Mouse (Mus musculus) liver, embryonic 11.5 days (tissue): ENCODE measurements around the gene Atp2b2. TPM values are rescaled to one million over a fixed set of nuclear protein-coding genes. Genes with fewer than 3 reads are reported as not detected.

Experiments used
- ATAC-seq: fragments of 200-750 bp; cut with Nextera tagmentation; replicated peaks from 2 replicates; pipeline ENCODE4 v1.8.0; 2017; ENCODE audit warnings: moderate number of reproducible peaks, mild to moderate bottlenecking, moderate TSS enrichment, moderate library complexity; ENCODE audit not compliant: low FRiP score
- DNase-seq: peaks from one replicate; pipeline ENCODE4 v3.0.0-alpha.2; 2017; ENCODE audit warnings: low spot score
- H3K27ac ChIP-seq: fragments of 300-500 bp; sonication (generic); 2 replicates; pipeline ENCODE4 v1.5.1; 2014; ENCODE audit warnings: mild to moderate bottlenecking, low read depth, low read length, control low read depth
- H3K27me3 ChIP-seq: fragments of 300-500 bp; sonication (generic); replicated peaks from 2 replicates; pipeline ENCODE4 v1.6.1; 2014; ENCODE audit warnings: low read length, mixed read lengths; ENCODE audit not compliant: control insufficient read depth, insufficient read depth
- H3K36me3 ChIP-seq: fragments of 300-500 bp; sonication (generic); 2 replicates; pipeline ENCODE4 v1.6.1; 2014; ENCODE audit warnings: mild to moderate bottlenecking, low read length, moderate library complexity, mixed read lengths; ENCODE audit not compliant: control insufficient read depth, insufficient read depth
- H3K4me1 ChIP-seq: fragments of 300-500 bp; sonication (generic); replicated peaks from 2 replicates; pipeline ENCODE4 v1.6.1; 2014; ENCODE audit warnings: low read length, mixed read lengths; ENCODE audit not compliant: control insufficient read depth, insufficient read depth
- H3K4me2 ChIP-seq: fragments of 300-500 bp; sonication (generic); 2 replicates; pipeline ENCODE4 v1.6.1; 2014; ENCODE audit warnings: mild to moderate bottlenecking, control low read depth, moderate library complexity
- H3K4me3 ChIP-seq: fragments of 300-500 bp; sonication (generic); 2 replicates; pipeline ENCODE4 v1.5.1; 2014; ENCODE audit warnings: low read depth, low read length, control low read depth
- H3K9ac ChIP-seq: fragments of 300-500 bp; sonication (generic); 2 replicates; pipeline ENCODE4 v1.6.1; 2014; ENCODE audit warnings: low read depth, low read length, control low read depth
- H3K9me3 ChIP-seq: fragments of 300-500 bp; sonication (generic); 2 replicates; pipeline ENCODE4 v1.6.1; 2016; ENCODE audit warnings: low read length, inconsistent platforms, mixed read lengths; ENCODE audit not compliant: control insufficient read depth
- WGBS: fragments of 180-500 bp; shearing (Covaris S2); extraction: QIAGEN DNeasy Blood & Tissue Kit; methylation state at CpG from one replicate; pipeline ENCODE4 v1.1.7; 2014; 5-methylcytosine and 5-hydroxymethylcytosine counted together
- polyA plus RNA-seq: library from polyadenylated mRNA; unstranded; fragments of >200 nt; fragmentation: Nextera tagmentation; extraction: Ambion mirVana; gene quantifications from 2 replicates; pipeline ENCODE4 v1.2.1, GENCODE M21; 2014

Atp2b2 gene
- polyA plus RNA-seq, 1 experiment from 2014 or later, result 0.62 TPM

DNA sequence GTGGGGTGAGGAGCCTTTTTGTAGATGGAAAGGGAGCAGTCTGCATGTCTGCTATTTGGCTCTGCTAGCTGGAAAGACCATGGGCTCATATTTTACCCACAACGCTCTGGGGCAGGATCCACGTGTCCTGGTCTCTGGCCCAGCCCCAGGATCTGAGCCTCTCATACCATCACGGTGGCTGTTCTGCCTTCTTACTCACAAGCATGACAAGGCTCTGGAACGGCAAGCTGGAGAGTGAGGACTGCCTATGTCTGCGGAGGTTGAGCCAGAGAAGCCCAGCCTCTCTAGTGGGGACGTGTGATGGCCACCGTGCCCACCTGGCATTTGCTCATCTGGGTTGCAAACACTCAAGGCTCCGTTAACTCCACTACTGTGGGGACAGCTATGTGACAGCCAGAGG lies 63.7 kb downstream of the Atp2b2 start:
- DNase-seq (no peak), ATAC-seq (no peak)
- no peaks in the 10 kb centered on the region for H3K27me3 ChIP-seq
- H3K9ac ChIP-seq, result no peak overlapping the region
- no peaks in the 10 kb centered on the region for H3K9me3 ChIP-seq
- no peak overlapping the region for H3K4me2 ChIP-seq
- no peaks in the 10 kb centered on the region for H3K4me1 ChIP-seq
- WGBS, result 79% methylated on average over 8 of the region's 8 CpGs
- no peak overlapping the region for H3K27ac ChIP-seq
- no peak overlapping the region for H3K4me3 ChIP-seq
- H3K36me3 ChIP-seq, result no peaks in the 10 kb centered on the region

DNA sequence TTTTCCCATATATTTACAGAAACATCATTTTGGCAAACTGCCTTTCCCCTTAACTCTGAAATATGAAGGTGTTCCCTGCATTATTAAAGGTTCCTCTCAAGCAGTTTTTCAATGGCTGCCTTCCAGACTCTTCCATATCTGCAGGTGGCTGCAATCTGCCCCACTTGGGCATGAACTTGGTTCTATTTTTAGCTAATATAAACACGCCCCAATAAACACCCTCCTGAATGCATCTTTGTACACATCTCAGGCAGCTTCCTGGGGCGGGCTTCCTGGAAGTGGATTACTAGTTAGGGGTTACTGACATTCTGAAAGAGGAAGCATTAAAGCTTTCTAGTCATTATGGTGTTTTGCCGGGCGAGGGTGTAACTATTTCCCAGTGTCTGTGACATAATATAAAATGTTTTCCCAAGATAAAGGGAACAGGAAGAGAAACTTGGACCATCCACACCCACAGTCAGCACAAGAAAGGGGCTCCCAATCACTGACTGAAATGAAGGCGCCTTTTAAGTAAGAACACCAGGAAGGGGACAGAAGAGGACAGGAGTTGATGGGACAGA lies 64.2 kb downstream of the Atp2b2 start:
- WGBS, result 61% methylated on average over 5 of the region's 5 CpGs

DNA sequence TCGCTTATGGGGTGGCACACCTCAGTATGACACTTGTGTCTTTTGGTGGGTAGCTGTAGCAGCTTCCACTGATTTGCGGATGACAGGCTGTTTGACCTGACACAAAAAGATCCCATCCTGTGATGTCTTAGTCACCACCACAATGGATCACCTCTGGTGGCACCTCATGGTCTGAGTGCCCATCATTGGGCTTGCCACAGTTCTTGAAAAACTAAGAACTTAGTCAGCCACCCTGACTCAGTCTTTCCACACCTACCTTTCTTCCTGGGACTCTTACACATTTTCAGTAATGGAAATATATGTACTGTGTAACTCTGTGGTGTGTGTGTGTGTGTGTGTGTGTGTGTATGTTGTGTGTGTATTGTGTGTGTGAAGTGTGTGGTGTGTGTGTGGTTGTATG lies 71.5 kb downstream of the Atp2b2 start:
- 76% methylated on average over 2 of the region's 2 CpGs for WGBS
- Histone ChIP-seq H3K9me3 (no peaks in the 10 kb centered on the region), H3K9ac (no peak overlapping the region), H3K4me3 (no peak overlapping the region), H3K36me3 (no peaks in the 10 kb centered on the region), H3K27ac (no peak overlapping the region), H3K4me1 (no peaks in the 10 kb centered on the region), H3K4me2 (no peak overlapping the region), H3K27me3 (no peaks in the 10 kb centered on the region)
- no peak for ATAC-seq
- DNase-seq, result no peak

More for the DNA sequence above, 64.2 kb downstream of the Atp2b2 start:
- DNase-seq (no peak), ATAC-seq (no peak)
- no peaks in the 10 kb centered on the region for H3K27me3 ChIP-seq
- H3K9ac ChIP-seq, result no peak overlapping the region
- H3K9me3 ChIP-seq, result no peaks in the 10 kb centered on the region
- H3K36me3 ChIP-seq, result no peaks in the 10 kb centered on the region
- no peak overlapping the region for H3K27ac ChIP-seq
- no peak overlapping the region for H3K4me3 ChIP-seq
- H3K4me2 ChIP-seq, result no peak overlapping the region
- no peaks in the 10 kb centered on the region for H3K4me1 ChIP-seq

DNA sequence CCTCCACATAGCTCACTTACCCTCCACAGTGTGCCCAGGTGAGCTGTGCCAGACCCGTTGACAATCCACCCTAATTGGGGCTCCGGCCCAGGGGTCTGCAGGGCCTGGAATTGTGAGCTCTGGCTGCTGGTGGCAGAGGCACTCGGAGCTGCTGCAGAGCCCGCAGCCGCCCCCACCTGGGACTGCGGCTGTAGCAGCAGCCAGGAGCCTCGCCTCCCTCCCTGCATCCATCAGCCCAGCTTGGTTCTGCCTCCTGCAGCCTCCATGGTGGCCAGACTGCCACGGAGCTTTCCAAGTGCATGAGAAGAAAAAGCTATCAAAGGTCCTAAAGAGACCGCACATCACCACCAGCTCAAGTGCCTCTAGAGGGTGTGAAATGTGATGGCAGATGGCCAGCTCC lies 71.9 kb downstream of the Atp2b2 start:
- H3K9ac ChIP-seq, result no peak overlapping the region
- H3K36me3 ChIP-seq, result no peaks in the 10 kb centered on the region
- no peaks in the 10 kb centered on the region for H3K4me1 ChIP-seq
- DNase-seq (no peak), ATAC-seq (no peak)
- no peaks in the 10 kb centered on the region for H3K9me3 ChIP-seq
- 53% methylated on average over 9 of the region's 9 CpGs for WGBS
- no peak overlapping the region for H3K4me2 ChIP-seq
- no peaks in the 10 kb centered on the region for H3K27me3 ChIP-seq
- H3K27ac ChIP-seq, result no peak overlapping the region
- no peak overlapping the region for H3K4me3 ChIP-seq

DNA sequence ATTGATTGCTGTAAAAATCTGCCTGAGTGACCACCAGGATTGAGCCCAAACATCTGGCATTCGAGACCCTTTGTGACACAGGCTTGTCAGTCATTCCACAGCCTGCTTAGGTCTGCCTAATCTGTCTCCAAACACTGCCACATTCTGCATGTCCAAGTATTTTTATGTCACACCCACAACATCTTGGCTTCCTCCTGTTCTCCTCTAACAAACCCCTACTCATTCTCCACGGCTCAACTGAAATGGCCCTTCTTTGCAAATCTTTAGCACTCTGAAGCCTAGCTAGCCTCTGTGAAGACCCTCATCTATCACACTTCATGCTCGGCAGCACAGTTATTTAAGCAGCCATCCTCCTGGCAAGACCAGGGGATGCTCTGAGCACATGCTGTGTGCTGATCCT lies 72.7 kb downstream of the Atp2b2 start:
- Histone ChIP-seq H3K9ac (no peak overlapping the region), H3K36me3 (no peaks in the 10 kb centered on the region), H3K4me2 (no peak overlapping the region), H3K4me3 (no peak overlapping the region), H3K4me1 (no peaks in the 10 kb centered on the region), H3K9me3 (no peaks in the 10 kb centered on the region), H3K27me3 (no peaks in the 10 kb centered on the region), H3K27ac (no peak overlapping the region)
- DNase-seq, result no peak
- ATAC-seq, result no peak
- 55% methylated on average over 3 of the region's 3 CpGs for WGBS

DNA sequence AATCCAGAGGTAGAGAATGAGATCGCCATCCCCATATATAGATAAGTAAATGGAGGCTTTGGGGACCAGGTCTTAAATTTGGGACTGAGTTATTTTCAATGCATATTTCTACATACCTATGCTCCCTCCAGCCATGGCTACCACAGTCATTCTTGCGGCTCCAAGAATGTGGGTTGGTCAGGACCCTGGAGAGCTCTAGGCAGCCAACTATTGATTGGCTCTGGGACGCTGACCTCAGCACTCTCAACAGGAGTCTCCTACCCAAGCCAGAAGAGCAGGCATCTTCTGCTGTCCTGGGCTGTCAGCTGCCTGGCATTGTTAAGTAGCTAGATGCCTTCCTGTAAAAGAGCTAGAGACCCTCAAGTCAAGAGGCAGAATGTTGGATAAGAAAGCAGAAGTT lies 79.6 kb downstream of the Atp2b2 start:
- Histone ChIP-seq H3K36me3 (no peaks in the 10 kb centered on the region), H3K9ac (no peak overlapping the region), H3K27ac (no peak overlapping the region), H3K4me3 (no peak overlapping the region), H3K4me1 (no peaks in the 10 kb centered on the region), H3K27me3 (no peaks in the 10 kb centered on the region), H3K9me3 (no peaks in the 10 kb centered on the region), H3K4me2 (no peak overlapping the region)
- 8% methylated on average over 3 of the region's 3 CpGs for WGBS
- DNase-seq, result peak; percentile 49
- ATAC-seq, result no peak

DNA sequence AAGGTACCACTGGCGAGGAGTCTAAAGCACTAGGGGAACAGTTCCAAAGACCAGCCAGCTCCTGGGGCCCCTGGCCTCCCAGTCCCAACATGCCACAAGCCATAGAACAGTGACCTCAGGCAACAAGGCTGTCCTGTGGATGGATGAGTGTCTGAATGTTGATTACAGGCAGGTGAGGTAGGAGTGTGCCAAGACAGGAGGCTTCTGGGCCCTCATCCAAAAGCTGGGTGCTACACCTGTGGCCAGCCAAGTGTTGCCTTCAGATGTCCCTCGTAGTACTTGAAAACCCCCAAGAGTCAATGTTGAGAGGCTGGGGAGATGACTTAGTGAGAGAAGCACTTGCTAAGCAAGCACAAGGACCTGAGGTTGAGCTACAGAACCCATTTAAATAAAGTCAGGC lies 80.8 kb downstream of the Atp2b2 start:
- H3K4me3 ChIP-seq, result no peak overlapping the region
- DNase-seq (no peak), ATAC-seq (no peak)
- H3K36me3 ChIP-seq, result no peaks in the 10 kb centered on the region
- no peaks in the 10 kb centered on the region for H3K4me1 ChIP-seq
- H3K27me3 ChIP-seq, result no peaks in the 10 kb centered on the region
- H3K27ac ChIP-seq, result no peak overlapping the region
- no peak overlapping the region for H3K9ac ChIP-seq
- H3K9me3 ChIP-seq, result no peaks in the 10 kb centered on the region
- 69% methylated on average over 2 of the region's 2 CpGs for WGBS
- no peak overlapping the region for H3K4me2 ChIP-seq

DNA sequence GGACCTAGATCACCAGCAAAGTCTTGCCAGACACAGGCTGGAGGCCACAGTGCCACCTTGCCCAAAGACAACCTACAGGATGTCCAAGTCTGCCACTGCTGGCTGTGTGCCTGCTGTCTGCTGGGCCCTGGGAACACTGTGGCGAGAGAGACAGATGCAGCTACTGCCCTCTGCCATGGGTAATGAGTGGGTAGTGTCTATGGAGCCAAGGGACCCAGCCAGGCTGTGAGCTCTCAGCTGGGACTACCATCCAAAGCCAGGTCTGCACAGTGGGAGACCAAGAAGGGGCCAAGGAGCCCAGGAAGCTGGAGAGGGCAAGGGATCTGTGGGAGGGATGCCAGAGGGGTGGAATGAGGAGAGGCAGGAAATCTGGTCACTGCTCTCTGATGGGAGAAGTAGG lies 83.1 kb downstream of the Atp2b2 start:
- DNase-seq (no peak), ATAC-seq (no peak)
- Histone ChIP-seq H3K36me3 (no peaks in the 10 kb centered on the region), H3K4me1 (no peaks in the 10 kb centered on the region), H3K9ac (no peak overlapping the region), H3K9me3 (no peaks in the 10 kb centered on the region), H3K27ac (no peak overlapping the region), H3K4me3 (no peak overlapping the region), H3K4me2 (no peak overlapping the region), H3K27me3 (no peaks in the 10 kb centered on the region)
- 72% methylated on average over 1 of the region's 1 CpGs for WGBS

DNA sequence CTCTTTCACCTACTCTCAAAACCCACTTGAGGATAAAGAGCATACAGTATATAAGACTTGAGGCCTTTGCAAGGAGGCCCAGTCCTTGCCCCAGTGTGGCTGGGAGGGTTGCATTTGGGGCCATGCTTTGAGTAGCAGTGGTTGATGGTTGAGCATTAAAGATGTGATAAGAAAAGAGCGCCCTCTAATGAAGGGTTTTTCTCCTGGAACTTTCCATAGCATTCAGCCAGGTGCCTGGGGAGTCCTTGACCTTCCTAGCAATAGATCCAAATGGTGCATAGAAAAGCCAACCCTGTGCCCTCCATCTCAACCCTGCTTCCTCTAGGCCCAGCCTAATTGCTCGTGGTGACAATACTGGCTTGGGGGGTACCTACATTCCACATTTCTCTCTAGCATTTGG lies 83.7 kb downstream of the Atp2b2 start:
- no peak for DNase-seq
- H3K4me2 ChIP-seq, result no peak overlapping the region
- H3K9me3 ChIP-seq, result no peaks in the 10 kb centered on the region
- no peaks in the 10 kb centered on the region for H3K27me3 ChIP-seq
- no peak overlapping the region for H3K27ac ChIP-seq
- no peak for ATAC-seq
- H3K36me3 ChIP-seq, result no peaks in the 10 kb centered on the region
- no peak overlapping the region for H3K9ac ChIP-seq
- H3K4me1 ChIP-seq, result no peaks in the 10 kb centered on the region
- H3K4me3 ChIP-seq, result no peak overlapping the region
- 58% methylated on average over 2 of the region's 2 CpGs for WGBS
